Mouse (Mus musculus) C2C12 (cell line): ENCODE results near the gene Ankrd63.

Experiments used
- CEBPB ChIP-seq: IDR thresholded peaks from one replicate; pipeline ENCODE4 v1.6.1; 2011; ENCODE audit warnings: low read depth, mild to moderate bottlenecking, control low read depth, moderate library complexity
- CTCF ChIP-seq: IDR thresholded peaks from one replicate; pipeline ENCODE4 v1.5.1; 2011; ENCODE audit not compliant: control insufficient read depth, insufficient read depth, insufficient read length
- FOSL1 ChIP-seq: IDR thresholded peaks from one replicate; pipeline ENCODE4 v1.8.0; 2011; ENCODE audit warnings: mild to moderate bottlenecking, low read length; ENCODE audit not compliant: poor library complexity, insufficient read depth, severe bottlenecking
- MAX ChIP-seq: IDR thresholded peaks from one replicate; pipeline ENCODE4 v1.6.1; 2011; ENCODE audit warnings: mild to moderate bottlenecking, control low read depth
- MYOD1 ChIP-seq: IDR thresholded peaks from one replicate; pipeline ENCODE4 v1.6.1; 2011; ENCODE audit warnings: low read depth; ENCODE audit not compliant: control insufficient read depth, insufficient read length
- MYOG ChIP-seq: IDR thresholded peaks from one replicate; pipeline ENCODE4 v1.6.1; 2011; ENCODE audit not compliant: control insufficient read depth, insufficient read length; ENCODE audit errors: extremely low read depth
- USF1 ChIP-seq: IDR thresholded peaks from one replicate; pipeline ENCODE4 v1.6.1; 2011; ENCODE audit warnings: low read depth, mild to moderate bottlenecking, control low read depth, moderate library complexity

DNA sequence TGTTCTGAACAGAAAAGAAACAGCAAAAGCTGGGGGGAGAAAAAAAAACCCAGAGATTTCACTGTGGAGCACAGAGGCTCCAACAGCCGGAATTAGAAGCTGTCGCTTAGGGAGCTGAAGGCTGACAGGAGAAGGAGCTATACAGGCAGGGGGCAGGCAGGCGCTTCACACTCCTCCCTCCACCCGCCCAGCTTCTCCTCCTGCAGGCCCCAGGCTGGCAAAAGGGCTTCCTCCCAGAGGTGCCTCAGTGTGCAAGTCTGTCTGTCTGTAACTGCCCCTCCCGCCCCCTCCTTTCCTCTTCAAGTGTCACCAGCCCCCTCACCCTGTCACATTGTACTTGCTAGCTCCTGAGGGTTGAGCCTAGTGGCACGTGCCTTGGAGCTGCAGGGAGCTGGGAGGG lies 2.7 kb upstream of the Ankrd63 start:
- no peak for TF ChIP-seq CTCF
- no peak for TF ChIP-seq MAX
- TF ChIP-seq FOSL1 = no peak
- TF ChIP-seq MYOD1 = no peak
- no peak for TF ChIP-seq USF1
- TF ChIP-seq MYOG = no peak
- no peak for TF ChIP-seq CEBPB
